Mouse (Mus musculus): ENCODE measurements around the gene Slc35b4.
A peak's percentile ranks its signal among the peaks of the same experiment; 100 is the strongest.

Gene Slc35b4

GRCm38 (mm10) chr6:34170844-34171494, 5.9 kb downstream of the Slc35b4 start:
- no peak for DNase-seq (ENCODE audit: low spot score in 2 of 2)

DNA sequence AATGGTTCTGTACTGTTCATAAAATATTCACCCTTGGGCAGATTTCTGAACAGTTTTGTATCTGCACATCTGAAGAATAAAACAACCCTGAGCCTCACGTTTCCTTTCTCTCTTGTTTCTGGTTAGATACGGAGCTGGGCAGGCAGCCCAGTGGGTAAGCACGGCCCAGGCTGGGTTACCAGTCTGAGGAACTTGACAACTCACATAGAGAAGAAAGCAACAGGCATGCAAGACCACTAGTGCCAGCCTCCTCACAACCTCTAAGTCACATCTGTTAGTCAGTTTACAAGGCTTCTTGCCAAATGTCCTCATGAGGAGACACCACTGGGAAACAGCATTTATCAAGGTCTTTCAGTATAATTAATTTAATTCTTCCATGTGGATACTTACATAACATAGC, 8.1 kb downstream of the Slc35b4 start:
- no peak for DNase-seq (ENCODE audit: low spot score in 2 of 2)

GRCm38 (mm10) chr6:34163014-34163413, 13.9 kb downstream of the Slc35b4 start:
- no peak for DNase-seq (ENCODE audit: low spot score in 2 of 2)

GRCm38 (mm10) chr6:34162607-34163006, 14.3 kb downstream of the Slc35b4 start:
- no peak for DNase-seq (ENCODE audit: low spot score in 2 of 2)

DNA sequence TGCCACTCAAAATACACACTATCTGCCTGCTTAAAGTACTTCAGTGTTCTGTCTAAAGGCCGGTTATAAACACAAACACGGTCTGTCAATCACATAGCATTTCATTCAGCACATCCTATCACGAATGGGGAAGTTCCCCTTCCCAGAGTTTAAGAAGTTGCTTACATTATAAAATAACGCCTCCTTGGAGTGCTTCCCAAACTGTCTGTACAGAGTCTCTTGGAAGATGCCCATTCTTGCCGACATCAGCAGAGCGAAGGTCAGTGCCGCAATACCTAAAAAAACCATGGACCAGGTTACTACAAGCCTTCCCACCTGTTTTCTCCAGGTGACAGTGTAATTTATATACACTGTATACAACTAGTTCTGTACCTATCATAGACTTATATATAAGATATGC, 15.4 kb downstream of the Slc35b4 start:
- no peak for DNase-seq (ENCODE audit: low spot score in 2 of 2)

- no peak for DNase-seq (ENCODE audit: low spot score in 2 of 2)
Observed at GRCm38 (mm10) chr6:34160816-34161310, 16.0 kb downstream of the Slc35b4 start.

GRCm38 (mm10) chr6:34159998-34160815, 16.7 kb downstream of the Slc35b4 start:
- DNase-seq (ENCODE audit: low spot score in 2 of 2): no peak

DNA sequence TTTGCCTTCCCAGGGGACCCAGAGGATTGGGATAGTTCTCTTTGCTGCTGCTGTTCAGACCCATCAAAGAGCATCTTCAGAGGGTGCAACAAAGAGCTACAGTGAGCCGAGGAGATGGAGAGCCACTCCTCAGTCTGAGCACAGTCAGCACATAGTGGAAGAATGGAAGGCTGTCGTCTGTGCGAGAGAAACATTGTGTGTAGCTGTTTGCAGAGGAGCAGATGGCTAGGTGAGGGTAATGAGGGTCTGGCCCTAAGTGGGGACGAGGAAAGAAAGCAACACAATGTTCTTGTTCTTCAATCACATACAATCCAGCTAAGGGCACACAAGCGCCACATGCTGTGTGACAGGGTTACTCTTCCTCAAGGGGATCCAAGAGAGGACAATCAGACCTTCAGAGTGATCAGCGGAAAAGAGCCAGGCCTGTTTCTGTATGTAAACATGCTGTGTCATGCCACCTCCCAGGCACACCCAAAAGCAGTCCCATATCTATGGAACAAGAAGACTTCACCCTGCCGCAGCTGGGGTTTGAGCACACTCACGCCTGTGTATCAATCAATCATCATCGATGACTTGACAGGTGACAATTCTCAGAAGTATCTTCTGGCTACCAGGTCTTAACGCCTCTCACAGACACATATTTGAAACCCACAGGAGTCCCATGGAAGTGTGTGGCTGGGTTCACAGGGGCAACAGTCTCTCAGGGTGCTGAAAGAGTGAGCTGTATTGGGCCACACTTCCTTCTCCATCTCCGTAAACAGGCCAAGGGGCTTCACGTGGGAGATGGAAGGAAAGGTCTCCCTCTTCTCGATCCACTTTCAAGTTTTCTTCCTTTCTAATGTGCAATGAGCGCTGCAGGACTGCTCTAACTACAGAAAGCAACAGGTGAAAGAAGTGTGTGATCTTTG, 19.8 kb downstream of the Slc35b4 start:
- DNase-seq (ENCODE audit: low spot score in 2 of 2): no peak

DNA sequence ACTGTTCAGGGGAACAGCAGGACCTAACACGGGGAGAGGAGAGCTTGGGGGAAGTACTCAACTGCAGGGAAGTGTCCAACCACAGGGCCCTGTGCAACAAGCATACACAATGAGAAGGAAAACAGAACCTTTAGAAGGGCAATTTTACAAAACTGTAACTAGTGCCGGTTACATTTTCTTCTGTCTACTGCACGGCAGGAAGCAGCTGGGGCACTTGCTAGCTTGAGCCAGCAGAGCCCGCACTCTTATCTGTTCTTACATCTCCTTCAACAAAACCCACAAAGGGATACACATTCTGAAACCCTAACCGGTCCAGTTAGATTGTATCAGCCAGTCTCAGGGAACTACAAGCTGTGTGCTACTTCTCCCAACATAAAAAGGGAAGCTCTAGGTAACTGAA, 20.9 kb downstream of the Slc35b4 start:
- DNase-seq (ENCODE audit: low spot score in 2 of 2): no peak

- no peak for DNase-seq (ENCODE audit: low spot score in 2 of 2)
Observed at GRCm38 (mm10) chr6:34155137-34155804, 21.6 kb downstream of the Slc35b4 start.

DNA sequence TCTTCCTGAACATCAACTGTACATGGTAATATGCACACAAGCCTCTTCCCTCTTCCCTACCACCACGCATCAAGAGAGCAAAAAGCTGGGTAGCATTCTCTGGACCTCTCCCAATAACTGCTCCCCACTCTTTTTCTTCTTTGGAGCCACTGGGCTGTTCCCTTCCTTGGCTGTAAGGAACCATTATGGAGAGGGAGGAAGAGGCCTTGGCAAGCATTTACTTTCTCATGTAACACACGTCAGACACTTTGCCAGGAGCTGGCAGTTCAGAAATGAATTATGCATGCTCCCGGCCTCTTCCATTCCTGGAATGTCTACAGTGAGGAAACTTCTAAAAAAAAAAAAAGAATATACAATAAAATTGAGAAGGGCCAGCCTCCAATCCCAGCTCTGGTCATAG, 22.7 kb downstream of the Slc35b4 start:
- DNase-seq (ENCODE audit: low spot score in 2 of 2): peak; percentile 68 to 84

- DNase-seq (ENCODE audit: low spot score in 2 of 2): no peak
Observed at GRCm38 (mm10) chr6:34153069-34154052, 23.6 kb downstream of the Slc35b4 start.

DNA sequence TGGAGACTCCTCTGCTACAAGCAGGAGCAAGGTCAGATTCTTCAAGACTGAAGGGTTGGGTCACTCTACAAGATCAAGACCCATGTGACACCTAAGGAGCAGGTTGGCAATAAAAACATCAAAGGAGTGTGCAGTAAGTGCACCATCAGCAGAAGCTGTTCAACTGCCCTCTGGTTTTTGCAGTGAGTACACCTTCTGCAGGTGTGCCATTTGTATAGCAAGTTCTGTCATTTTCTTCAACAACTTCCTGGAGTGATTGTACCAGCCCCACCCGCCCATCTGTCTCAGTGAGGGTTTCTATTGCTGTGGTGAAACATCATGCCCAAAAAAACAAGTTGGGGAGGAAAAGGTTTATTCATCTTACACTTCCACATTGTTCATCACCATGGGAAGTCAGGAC, 27.1 kb downstream of the Slc35b4 start:
- no peak for DNase-seq (ENCODE audit: low spot score in 2 of 2)

DNA sequence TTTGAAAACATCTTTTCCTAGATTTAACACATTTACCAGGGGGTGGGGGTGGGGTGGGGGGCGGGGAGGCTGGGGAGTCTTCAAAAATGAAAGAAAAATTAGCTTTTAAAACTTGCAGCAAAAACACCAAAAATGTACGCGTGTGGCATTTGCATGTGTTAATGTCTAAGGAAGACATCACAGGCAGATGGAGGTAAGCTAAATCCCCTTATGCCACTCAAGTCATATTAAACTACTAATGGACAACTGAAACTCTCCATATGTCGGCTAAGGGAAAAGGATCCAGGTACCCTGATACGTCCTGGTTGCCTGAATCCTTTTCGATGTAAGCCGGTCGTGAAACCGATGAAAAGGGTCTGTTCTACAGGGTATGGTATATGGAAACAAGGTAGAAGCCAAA, 27.8 kb downstream of the Slc35b4 start:
- no peak for DNase-seq (ENCODE audit: low spot score in 2 of 2)

DNA sequence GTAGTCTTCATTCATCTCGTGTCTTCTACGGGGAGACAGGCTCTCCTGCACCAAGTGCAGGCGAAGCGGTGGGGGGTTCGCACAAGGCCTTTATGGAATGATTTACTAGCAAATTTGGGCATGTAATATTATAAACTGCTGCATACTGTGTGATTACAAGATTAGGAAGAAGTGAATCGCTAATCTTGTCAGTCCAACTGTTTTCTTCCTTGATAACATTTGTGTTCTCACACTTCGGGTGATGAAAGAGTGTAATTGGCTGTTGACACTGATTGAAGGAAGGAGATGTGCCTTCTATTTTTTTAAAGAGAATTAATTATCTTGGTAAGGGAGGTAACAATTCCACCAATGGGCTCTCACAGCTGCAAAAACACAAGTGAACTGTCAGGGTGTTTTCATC, 28.3 kb downstream of the Slc35b4 start:
- DNase-seq (ENCODE audit: low spot score in 2 of 2): no peak

DNA sequence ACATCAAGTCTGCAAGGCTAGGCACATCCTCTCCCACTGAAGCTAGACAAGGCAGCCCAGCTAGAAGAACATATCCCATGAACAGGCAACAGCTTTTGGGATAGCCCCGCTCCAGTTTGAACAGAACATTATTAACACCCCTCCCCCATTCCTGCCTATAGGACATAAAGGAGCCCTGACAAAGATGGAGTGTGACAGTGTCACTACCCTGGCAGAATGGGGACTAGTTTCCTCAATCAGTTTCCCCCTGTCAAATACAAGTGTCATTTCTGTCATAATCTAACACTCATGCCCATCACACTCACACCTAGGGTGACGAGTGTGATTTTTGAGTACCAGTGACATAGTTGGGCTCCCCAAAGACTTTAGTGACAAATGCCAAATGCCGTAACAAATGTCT, 28.9 kb downstream of the Slc35b4 start:
- DNase-seq (ENCODE audit: low spot score in 2 of 2): no peak

GRCm38 (mm10) chr6:34146042-34146441, 30.9 kb downstream of the Slc35b4 start:
- no peak for DNase-seq (ENCODE audit: low spot score in 2 of 2)

- no peak for DNase-seq (ENCODE audit: low spot score in 2 of 2)
Observed at GRCm38 (mm10) chr6:34142931-34143330, 34.0 kb downstream of the Slc35b4 start.

- DNase-seq (ENCODE audit: low spot score in 2 of 2): no peak
Observed at GRCm38 (mm10) chr6:34138366-34138765, 38.5 kb downstream of the Slc35b4 start.

GRCm38 (mm10) chr6:34132391-34132790, 44.5 kb downstream of the Slc35b4 start:
- no peak for DNase-seq (ENCODE audit: low spot score in 2 of 2)
